Mouse (Mus musculus) urinary bladder, postnatal 25 days (tissue): ENCODE results near the gene Dusp10.

ENCODE experiments used
- DNase-seq: peaks from one replicate; pipeline ENCODE4 v3.0.0; 2022; ENCODE audit warnings: low spot score

Dusp10 gene

DNA sequence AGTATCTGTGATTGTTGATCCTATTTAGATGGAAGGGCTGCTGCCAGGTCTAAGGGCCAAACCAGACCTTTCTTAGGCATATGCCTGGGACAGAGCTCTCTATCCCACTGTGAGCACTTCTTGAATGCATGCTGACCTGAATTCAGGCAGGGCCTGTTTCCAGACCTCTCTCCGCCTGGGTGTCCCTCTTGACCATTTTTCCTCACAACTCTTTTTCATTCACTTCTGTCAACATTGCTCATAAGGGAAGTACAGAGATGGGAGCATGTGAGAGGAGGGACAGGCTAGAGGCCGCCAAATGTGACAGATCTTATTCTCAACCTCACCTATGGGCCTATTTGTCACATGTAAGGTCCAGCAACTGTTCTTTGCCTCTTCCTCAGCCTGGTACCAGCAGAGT, 41.1 kb downstream of the Dusp10 start:
- no peak for DNase-seq

DNA sequence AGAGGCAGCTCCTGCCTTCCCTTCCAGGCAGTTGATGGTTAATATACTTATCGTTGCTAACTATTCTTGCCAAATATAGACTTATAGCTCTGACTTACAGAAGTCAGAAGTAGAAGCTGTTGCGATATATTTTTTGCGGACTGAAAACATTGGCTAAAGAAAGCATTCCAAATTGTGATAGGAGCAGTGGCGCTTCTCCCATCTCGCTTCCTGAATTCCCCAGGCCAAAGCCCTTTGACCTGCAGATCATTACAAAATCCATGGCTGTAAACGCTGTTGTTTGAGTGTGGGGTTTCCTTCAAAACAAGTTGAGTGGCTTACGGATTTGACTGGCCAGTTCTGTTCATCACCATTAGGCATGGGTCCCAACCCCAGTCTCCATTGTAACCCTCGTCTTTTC, 45.1 kb downstream of the Dusp10 start:
- DNase-seq, result no peak

DNA sequence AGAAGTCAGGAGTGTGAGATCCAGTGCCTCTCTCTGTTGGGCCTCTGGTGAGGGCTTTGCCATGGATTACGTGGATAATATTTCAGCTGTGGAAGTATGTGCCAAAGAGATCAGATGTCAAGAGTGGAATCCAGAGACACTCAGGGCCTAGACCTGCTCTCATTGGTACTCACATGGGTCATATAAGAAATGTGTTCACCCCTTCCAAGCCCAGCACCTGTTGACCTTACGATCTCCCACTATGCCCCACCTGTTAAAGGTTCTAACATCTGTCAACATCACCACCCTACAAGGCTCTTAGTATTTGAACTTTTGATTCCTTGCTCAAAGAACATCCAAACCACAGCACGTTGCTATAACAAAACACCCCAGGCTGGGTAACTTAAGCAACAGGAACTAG, 46.7 kb downstream of the Dusp10 start:
- no peak for DNase-seq

DNA sequence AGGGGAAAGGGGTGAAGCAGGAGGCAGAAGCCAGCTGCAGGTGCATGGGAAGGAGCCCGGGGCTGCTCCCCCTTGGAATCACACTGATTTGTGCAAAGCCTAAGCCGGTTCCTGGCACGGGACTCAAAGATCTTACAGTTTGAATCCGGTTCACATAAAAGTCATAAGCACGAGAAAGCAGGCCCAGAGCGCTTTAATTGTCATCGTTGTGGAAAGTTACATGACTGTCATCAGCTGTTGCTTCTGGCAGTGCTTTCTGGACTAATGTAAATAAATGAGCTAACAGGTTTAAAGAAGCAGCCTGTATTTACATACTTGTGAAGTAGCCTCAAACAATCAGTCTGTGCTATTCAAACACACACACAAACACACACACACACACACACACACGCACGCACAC, 47.3 kb downstream of the Dusp10 start:
- DNase-seq, result peak; percentile 25

DNA sequence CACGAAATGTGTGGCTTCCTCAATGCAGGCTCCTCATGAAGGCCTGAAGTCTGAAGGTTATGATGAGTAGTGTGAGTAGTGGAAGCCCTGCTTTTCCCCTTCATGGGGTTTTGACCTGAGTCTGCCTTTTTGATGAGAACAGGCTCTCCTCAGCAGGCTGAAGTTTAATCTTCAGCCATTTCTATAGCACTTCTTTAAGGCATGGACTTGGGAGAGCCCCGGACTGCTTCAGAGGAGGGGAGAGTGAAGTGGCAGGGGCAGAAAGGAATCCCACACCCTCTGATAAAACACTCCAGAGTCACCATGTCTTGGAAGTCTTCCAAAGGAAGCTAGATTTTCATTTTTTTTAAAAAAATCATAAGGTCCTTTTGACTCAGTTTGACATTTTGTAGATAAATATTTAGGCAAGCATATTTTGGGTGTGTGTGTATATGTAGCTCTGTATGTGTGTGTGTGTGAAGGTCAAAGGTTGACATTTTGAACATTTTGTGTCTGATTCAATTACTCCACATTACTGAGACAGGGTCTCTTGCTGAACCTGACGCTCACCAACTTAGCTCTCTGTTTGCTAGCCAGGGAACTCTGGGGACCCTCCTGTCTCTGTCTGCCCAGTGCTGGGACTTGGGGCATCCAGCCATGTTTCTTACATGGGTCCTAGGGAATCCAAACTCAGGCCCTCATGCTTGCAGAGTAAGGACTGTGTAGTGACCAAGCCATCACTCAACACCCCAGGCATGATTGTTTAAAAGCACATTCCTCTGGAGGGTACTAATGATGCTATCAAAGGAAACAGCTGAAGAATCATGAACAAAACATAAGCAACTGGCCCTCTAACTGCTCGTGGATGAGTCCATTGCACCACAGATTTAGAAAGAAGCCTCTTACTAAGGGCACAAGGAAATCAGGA, 48.0 kb downstream of the Dusp10 start:
- DNase-seq, result no peak

DNA sequence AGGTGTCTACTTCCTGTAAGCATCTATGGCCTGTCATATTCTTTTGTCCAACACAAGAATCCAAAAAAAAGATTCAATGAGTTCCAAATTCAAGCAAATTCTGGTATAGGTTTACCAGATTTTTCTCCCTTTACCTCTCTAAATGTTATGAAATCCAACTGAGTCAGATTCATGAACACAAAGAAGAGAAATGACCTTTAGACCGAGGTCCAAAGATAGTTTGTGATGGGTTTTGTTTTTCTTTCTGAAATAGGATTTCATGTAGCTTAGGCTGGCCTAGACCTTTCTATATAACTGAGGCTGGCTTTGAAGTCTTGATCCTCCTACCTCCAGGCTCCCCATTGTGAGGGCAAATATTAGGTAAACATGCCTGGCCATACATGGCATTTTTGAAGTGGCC, 48.8 kb downstream of the Dusp10 start:
- DNase-seq, result no peak

DNA sequence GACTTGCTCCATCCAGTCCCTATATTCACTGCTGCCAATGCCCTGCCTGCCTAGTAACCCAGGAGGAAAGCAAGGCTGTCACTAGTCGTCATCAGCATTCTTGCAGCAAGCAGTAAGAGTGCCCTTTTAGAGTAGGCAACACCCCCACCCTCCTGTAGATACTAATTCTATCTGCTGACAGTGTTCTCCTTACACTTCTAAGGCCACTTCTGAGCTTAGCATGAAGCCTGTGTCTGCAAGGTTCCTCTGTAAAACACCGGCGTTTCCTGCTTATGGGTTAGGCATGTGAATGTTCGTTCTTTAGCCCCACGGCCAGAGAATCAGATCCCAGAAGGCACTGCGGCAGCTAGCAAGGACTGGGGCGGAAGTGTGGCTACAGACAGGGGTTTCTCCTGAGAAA, 51.2 kb downstream of the Dusp10 start:
- no peak for DNase-seq

DNA sequence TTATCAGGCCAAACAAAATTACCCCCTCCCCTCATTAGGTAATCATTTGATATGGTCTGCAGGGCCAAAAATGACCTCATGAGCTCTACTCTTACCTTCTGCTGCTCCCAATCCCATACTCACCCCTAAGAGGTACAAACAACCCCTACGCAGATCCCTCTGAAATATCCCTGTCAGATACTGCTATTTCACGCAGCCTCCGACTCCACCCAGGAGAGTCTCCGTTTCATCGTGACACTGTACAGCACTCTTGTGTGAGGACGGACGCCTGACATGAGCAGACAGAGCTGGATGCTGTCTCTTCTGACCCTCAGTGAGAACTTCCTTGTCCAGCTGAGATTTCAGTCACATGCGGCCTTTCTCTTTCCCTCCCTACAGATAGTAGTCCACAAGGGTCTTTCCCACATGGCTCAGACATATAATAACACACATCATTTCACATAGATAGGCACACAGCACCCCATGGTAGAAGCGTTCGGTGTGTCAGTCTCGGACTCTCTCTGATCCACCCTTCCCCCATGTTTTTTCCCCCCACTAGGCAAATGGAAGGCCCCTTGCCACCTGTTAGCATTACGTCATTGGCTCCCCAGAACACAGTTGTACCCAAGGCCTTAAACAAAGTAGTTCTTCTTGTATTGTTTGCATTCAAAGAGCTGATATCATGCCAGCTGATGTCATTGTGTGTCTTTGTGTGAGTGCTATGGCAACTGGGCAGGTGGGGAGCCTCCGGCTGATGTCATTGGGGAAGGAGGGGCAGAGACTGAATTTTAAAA, 52.7 kb downstream of the Dusp10 start:
- no peak for DNase-seq

DNA sequence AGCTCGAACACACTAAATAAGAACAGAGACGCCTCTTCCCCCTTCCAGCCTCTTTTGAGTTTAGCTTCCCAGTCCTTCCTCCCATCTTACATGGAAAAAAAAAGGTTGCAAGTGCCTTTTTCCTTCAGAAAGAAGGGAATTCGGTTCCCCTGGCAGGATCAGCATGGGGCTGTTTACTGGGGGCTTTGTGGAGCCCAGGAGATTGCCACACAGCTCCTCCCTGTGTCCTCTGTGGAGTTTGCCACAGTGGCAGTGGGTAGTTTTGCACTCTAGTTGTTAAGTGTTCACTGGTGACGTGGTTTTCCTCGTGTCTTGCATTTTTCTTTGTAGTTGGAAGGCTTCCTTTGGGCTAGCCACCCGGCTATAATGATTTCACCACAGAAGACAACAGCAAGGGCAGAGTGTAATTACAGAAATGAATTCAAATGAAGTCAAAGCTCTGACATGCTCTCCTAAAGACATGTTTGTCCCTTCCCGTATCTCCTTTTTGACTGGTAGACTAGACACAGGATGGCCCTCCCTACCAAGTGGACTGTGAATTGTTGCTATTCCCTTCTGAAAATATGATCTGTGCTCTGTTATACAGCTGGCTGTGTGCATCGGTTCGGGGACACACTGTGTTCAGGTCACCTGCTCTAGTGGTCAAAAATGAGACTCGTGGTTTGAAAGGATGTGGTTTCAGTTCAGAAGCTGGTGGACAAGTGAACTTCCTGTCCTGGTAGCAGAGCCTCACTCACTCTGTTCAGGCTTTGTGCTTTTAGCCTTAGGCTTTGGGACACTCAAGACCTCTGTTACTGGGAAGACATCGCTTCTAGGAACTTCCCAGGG, 53.6 kb downstream of the Dusp10 start:
- no peak for DNase-seq

DNA sequence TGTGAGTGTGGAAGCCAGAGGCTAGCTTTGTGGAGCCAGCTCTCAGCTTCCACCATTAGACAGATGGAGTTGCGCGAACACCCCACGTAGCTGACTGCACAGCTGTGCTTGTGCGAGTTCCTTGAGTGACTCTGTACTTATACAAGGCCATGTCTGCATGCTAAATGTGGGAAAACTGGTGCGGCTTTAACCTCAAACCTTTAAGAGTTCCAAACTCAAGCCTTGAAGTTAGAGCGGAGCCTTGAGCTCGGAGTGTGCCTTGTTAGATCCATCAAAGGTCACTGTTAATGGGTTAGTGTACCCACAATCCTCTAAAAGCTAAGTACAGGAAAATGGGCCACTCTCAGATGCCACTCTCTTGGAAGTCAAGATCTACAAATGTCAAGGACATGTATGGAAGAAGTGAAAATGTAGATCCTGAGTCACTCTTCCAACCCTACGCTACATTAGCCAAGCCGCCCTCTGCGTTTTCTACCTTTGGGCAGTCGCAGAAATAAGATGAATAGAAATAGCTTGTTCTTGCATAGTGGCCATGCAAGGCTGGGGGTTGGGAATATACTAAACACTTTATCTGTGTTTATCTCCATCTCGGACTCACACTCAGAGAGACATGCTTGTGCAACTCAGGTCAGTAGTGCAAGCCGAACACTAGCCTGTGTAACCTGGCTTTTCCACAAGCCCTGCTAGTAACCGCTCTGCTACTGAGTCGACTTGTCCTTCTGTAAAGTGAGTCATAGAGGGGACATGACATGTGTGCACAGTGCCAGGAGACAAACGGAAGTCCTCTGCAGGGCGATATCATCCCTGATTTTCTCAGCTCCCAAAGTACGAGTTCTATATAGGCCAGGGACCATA, 54.8 kb downstream of the Dusp10 start:
- no peak for DNase-seq

DNA sequence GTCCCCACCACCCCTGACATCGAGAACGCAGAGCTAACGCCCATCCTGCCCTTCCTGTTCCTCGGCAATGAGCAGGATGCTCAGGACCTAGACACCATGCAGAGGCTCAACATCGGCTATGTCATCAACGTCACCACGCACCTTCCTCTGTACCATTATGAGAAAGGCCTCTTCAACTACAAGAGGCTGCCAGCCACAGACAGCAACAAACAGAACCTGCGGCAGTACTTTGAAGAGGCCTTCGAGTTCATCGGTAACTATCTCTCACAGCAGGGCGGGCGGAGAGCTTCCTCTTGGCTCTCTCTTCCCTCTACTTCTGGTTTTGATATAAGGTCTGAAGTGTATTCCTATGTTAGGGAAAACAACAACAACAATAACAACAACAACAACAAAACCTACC, 55.9 kb downstream of the Dusp10 start:
- no peak for DNase-seq

DNA sequence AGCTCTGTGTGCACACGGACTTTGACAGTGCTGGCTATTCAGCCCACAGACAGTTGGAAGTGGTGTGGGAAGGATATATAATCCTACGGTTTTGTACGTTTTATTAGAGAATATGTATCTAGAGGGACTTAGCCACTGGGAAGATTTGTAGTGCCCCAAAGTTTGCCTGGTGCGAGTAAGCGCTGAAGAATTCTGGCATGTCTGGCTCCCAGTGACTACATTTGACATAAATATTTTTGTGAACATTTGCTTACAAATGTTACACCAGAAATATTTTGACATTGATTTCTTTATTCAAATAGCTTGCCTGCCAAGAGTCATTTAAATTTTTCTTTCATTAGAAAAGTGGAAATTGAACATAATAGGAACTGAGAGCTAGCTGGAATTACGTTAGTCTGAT, 63.0 kb downstream of the Dusp10 start:
- DNase-seq, result no peak

DNA sequence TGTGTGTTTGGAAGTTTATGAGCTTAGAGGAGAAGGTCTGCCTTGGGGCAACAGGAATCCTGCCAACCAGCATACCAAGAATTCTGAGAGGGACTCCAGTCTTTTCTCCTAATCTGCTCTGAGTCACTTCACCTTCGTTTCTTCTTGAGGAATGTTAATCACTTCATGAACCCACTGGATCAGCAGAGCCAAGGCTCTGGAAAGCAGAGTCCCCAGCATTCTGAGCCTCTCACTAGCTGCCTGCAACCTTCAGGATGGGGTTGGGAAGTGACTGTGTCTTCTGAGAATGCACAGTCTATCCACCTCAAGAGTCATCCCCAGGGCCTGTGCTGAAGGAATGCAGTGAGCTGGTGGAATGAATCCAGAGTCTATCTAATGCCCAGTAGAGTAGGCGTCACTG, 63.7 kb downstream of the Dusp10 start:
- no peak for DNase-seq

DNA sequence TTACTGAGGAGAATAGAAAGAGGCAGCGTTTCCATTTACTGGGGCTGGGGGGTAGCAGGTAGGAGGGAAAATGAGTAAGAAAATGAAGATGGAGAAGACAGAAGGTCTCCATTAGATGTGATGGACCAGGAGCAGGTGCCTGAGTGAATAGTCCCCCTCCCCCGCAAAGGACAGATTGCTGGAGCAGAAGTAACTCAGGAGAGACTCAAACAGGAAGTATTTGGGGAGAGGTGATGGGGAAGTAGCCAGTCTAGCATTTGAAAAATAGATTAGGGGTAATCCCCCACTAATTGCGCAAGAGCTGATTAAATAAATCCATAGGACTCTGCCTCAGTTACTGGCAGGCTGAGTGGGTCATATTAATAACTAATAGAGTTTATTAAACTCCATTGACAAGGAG, 66.2 kb downstream of the Dusp10 start:
- no peak for DNase-seq

DNA sequence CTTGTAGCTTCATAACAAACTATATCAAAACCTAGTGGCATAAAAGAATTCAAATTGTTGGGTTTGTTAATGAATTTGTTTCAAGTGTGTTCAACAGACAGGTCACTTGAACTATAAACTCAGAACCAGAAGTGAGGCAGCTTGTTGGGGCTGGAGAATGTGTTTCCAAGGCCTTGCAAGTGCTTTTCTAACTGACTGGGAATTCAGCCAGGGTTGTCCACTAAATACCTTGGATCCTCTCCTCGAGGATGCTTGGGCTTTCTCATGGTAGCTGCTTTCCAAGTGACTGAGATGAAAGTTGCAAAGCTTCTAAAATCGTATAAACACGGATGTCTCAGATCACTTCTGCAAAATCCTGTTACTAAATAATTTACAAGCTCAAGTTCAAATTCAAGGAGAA, 69.6 kb downstream of the Dusp10 start:
- DNase-seq, result no peak

DNA sequence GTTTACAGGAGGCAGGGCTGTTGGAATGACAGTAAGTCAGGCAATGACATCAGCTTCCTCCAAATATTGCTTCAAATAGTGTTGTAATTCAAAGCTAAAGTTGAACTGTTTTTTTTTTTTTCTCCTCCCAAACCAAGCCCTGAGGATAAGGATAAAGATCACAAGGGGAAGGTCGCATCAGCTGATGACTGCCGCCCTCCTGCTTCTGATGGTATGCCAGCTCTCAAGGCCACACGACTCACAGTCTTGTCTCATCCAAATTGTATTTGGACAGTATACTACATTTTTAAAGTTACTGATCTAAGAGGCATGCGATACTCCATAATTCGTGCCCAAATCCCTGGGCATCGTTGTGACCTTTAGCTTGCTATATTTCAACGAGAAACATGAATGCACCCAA, 70.1 kb downstream of the Dusp10 start:
- no peak for DNase-seq

DNA sequence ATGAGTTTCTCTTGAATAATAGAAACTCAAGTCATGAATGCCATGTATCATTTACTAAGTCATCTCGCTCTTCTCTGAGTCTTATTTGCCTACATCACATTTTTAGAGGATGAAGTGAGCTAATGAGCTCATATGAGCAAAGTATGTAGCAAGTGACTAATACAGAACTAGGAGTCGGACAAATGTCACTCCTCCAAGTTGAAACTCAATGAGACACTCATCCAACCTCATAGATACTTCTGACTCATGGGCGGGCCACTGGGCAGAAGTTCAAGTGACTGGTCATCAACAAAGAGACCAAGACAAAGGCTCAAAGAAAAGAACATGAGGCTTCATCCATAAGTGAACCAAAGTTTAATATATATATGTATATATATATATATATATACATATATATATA, 71.9 kb downstream of the Dusp10 start:
- no peak for DNase-seq

DNA sequence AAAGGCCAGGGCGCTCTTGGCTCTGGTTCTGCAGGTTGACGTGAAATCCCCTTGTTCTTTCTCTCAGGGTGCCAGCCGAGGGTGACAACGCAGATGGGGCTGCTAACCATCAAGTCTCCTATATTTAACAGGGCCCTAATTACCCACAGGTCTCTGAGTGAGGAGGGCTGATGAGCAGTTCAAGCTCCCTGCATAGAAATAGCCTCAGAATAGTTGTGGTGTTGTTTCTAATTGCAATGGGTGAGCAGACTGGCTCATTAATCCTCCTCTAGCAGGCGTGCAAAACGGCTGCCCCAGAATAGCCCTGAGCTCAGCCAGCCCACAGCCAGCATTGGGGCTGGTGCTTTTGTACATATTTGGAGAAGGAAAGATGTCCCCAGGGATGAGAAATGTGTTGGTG, 77.4 kb downstream of the Dusp10 start:
- DNase-seq, result no peak

DNA sequence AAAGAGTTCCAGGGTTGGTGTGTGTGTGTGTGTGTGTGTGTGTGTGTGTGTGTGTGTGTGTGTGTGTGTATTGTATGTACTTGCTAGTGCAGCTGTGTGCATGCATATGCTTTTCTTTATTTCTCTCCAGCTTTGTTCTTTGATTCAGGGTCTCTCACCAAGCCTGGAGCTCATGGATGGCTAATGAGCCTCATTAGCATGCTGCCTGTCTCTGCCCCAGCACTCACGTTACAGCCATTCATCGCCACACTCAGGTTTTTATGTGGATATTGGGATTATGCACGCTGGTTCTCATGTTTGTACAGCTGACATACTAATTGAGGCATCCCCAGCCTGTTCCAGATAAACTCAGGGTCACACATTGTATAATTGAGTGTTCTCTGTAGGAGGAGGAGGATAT, 81.8 kb downstream of the Dusp10 start:
- DNase-seq, result no peak

DNA sequence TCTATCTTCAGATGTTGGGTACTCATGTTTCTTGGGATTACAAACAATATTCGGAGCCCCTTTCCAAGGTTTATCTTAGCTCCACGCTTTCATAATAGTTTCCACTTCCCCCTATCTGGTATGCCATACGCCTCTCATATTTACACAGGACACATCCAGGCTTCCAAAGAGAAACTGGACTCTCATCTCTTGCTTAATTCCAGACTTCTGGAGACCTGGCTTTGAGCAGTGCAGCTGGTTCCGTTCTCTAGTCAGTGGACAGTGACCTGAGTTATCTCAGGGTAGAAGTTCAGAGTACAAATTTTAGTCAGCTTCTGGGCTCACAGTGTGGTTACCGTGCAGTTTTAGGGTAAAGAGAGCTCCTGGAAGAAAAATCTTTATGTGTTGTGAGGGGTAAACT, 87.3 kb downstream of the Dusp10 start:
- no peak for DNase-seq

DNA sequence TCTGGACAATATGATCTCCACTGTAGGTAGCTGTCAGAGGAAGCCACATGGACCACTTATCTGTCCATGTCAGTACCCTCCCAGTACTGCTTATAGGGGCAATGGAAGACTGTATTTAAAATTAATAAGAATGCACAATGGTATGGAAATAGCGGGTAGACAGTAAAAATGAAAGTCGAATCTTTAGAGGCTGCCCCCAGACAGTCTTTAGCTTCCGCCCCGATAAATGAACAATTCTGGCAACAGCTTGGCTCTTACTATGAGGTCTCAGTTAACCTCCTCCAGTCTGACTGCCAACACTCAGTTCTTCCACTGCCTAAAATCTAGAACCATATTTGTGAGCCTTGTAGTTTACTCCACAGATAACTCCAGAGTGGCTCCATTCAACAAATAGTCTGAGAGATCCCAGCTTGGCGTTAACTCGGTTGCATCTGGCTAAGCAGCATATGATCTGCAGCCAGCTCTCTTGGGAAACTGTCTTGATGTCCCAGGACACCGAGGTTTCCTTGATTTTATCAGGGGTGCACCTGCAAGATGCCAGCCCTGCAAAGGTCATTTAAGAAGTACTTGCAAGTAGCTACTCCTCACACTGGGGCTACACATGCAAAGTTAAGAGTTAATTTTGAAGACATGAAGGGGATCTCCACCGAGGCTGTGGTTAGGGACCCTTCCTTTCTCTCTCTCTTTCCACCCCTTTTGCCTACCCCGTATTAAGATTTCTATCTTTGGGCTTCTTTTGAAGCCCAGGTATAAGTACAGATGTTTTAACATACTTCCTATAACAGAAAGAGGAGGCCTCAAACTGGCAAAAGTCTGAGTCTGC, 88.0 kb downstream of the Dusp10 start:
- DNase-seq, result no peak
